10 mouse cellular contexts compared by ENCODE assay signal in the genomic region with DNA sequence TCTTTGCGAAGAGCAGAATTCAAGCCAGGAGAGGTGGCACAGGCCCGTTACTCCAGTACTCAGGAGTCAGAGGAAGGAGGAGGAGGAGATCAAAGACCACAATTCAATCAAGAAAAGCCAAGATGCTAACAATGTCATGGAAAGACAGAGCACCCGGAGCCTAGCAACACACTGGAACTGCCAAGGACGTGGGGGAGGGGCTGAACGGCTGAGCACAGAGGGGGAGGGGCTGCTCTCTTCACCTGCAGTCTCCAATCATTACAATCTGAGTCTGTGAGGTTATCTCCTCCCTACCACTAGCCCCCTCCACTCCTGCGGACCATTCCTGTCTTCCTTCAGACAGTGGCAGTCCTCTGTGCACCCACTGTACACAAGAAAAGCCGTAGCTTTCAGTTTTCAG.
A peak's percentile ranks its signal among the peaks of the same experiment; 100 is the strongest.
DNase-seq lines count a peak whose midpoint lies in the region; ATAC-seq and TF ChIP-seq lines count a peak whose summit lies in the region.
"Had no signal": no experiment of that assay in that cellular context is flagged by ENCODE, and none has a peak within 500 bp of the region (broad histone marks: within the 10 kb centered on the region; RNA-seq: fewer than 3 reads in every experiment).

No protein-coding gene starts in this region.

- TF ChIP-seq CTCF in kidney, adult 2 months (conservative IDR thresholded peaks at IDR 0.05; ENCODE audit: insufficient read depth, insufficient read length, low read depth, low read length), result no peak

- no peak overlapping the region for H3K27ac ChIP-seq in kidney, adult 2 months (ENCODE audit: insufficient read depth, low read depth, low read length)
- H3K27ac ChIP-seq in hindbrain, embryonic 10.5 days, result peak overlapping the region; percentile 17; the same call in 1 of the 2 replicates
- no peak overlapping the region for H3K27ac ChIP-seq in neural tube, embryonic 12.5 days

- TF ChIP-seq POLR2A in kidney, adult 2 months (IDR thresholded peaks at IDR 0.05; ENCODE audit: low read depth, low read length), result no peak

- peaks cover 9% of the 10 kb centered on the region for H3K36me3 ChIP-seq in kidney, adult 2 months (ENCODE audit: control insufficient read depth, insufficient read depth, low read length)
- peaks cover 96% of the 10 kb centered on the region for H3K36me3 ChIP-seq in hindbrain, embryonic 10.5 days
- peaks cover 87% of the 10 kb centered on the region for H3K36me3 ChIP-seq in neural tube, embryonic 12.5 days

- H3K4me3 ChIP-seq in kidney, adult 2 months (ENCODE audit: insufficient read depth, low read depth, low read length), result no peak overlapping the region
- H3K4me3 ChIP-seq in hindbrain, embryonic 10.5 days, result no peak overlapping the region
- no peak overlapping the region for H3K4me3 ChIP-seq in neural tube, embryonic 12.5 days
- H3K4me3 ChIP-seq: erythroblast, embryonic 14.5 days had no signal

- peaks cover 4% of the 10 kb centered on the region; the same call in 1 of the 2 replicates for H3K4me1 ChIP-seq in kidney, adult 2 months (ENCODE audit: control insufficient read depth, insufficient read depth, low read length)
- H3K4me1 ChIP-seq in hindbrain, embryonic 10.5 days (replicated peaks), result peaks cover 18% of the 10 kb centered on the region
- peaks cover 9% of the 10 kb centered on the region for H3K4me1 ChIP-seq in neural tube, embryonic 12.5 days

- H3K4me2 ChIP-seq in neural tube, embryonic 12.5 days (replicated peaks), result no peak overlapping the region
- H3K4me2 ChIP-seq: lung, embryonic 14.5 days had no signal

- no peak overlapping the region for H3K9ac ChIP-seq in neural tube, embryonic 12.5 days
- H3K9ac ChIP-seq: lung, embryonic 14.5 days had no signal

- ATAC-seq in neural tube, embryonic 12.5 days (ENCODE audit: low FRiP score, low read depth), result peak; percentile 19; the same call in 1 of the 2 replicates

- peak; percentile 36 to 43 for DNase-seq in kidney, postnatal 4 days
- DNase-seq in kidney, adult 2 months, result no peak
- DNase-seq in adrenal gland, postnatal 14 days, result peak; percentile 63
- no peak for DNase-seq in hindbrain, embryonic 10.5 days (ENCODE audit: low spot score)
- no peak for DNase-seq in thymus, postnatal 25 days
- no peak for DNase-seq in urinary bladder, postnatal 25 days (ENCODE audit: low spot score)

- WGBS in kidney, adult 2 months, result 49% methylated on average over 7 of the region's 7 CpGs
- WGBS in hindbrain, embryonic 10.5 days, result 67% methylated on average over 7 of the region's 7 CpGs
- 46% methylated on average over 7 of the region's 7 CpGs for WGBS in neural tube, embryonic 12.5 days

- H3K9me3 ChIP-seq in hindbrain, embryonic 10.5 days, result no peaks in the 10 kb centered on the region
- no peaks in the 10 kb centered on the region for H3K9me3 ChIP-seq in neural tube, embryonic 12.5 days
- H3K9me3 ChIP-seq: G1E had no signal

- no peaks in the 10 kb centered on the region for H3K27me3 ChIP-seq in kidney, adult 2 months (replicated peaks; ENCODE audit: control insufficient read depth, insufficient read depth, low read length)
- no peaks in the 10 kb centered on the region for H3K27me3 ChIP-seq in hindbrain, embryonic 10.5 days (ENCODE audit: insufficient read depth, poor library complexity, severe bottlenecking)
- no peaks in the 10 kb centered on the region for H3K27me3 ChIP-seq in neural tube, embryonic 12.5 days (replicated peaks)

Comparison
In these comparisons a context has a peak if more than half of its experiments do, and no peak if none do; other contexts are left out.
1. DNase-seq: peak in kidney, postnatal 4 days (2 of 2) and adrenal gland, postnatal 14 days (single experiment); none in kidney, adult 2 months (single experiment), hindbrain, embryonic 10.5 days (single experiment), thymus, postnatal 25 days (single experiment) and urinary bladder, postnatal 25 days (single experiment).